Mouse (Mus musculus): ENCODE data around the gene Hdgfl1.

DNA sequence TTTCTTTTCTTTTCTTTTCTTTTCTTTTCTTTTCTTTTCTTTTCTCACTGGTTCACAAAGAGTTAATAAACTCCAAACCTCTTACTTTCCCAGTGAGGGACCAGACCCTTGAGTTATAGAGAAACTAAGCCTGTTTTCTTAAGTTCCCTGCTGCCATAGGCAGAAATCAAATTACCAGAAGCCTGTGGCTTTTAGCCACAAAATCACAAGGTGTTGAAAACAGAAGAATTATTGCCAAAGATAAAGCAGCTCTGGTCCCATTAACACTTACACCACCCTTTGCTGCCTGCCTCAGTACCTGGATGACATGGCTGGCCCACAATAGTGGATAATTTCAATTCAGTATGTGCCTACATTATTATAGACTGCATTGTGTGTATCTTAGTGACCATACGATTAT is 35.0 kb downstream of the Hdgfl1 start:
- TF ChIP-seq CTCF (IDR thresholded peaks at IDR 0.05; ENCODE audit: low read depth, low read length), result no peak
- no peak for TF ChIP-seq POLR2A (IDR thresholded peaks at IDR 0.05; ENCODE audit: borderline replicate concordance, low read depth, low read length)

All from bone marrow macrophage, adult 2 months (primary cell).